Mouse (Mus musculus): ENCODE data around the gene Epb41. TPM values are rescaled to one million over a fixed set of nuclear protein-coding genes. Genes with fewer than 3 reads are reported as not detected.

Gene Epb41
- total RNA-seq, 4 experiments from 2014 or later: 114 to 129 (median 121) TPM

- DNase-seq (ENCODE audit: low spot score in 2 of 2): no peak
These were observed 63.5 kb downstream of the Epb41 start for GRCm38 (mm10) chr4:132011619-132012018.

- no peak for DNase-seq (ENCODE audit: low spot score in 2 of 2)
These were observed 64.7 kb downstream of the Epb41 start for GRCm38 (mm10) chr4:132010416-132010815.

GRCm38 (mm10) chr4:132008191-132008590 lies 66.9 kb downstream of the Epb41 start:
- no peak for DNase-seq (ENCODE audit: low spot score in 2 of 2)

- no peak for DNase-seq (ENCODE audit: low spot score in 2 of 2)
These were observed 68.0 kb downstream of the Epb41 start for GRCm38 (mm10) chr4:132007123-132007522.

GRCm38 (mm10) chr4:131998641-131999040 lies 76.5 kb downstream of the Epb41 start:
- DNase-seq (ENCODE audit: low spot score in 2 of 2): no peak

GRCm38 (mm10) chr4:131997476-131997875 lies 77.6 kb downstream of the Epb41 start:
- no peak for DNase-seq (ENCODE audit: low spot score in 2 of 2)

GRCm38 (mm10) chr4:131996985-131997384 lies 78.1 kb downstream of the Epb41 start:
- DNase-seq (ENCODE audit: low spot score in 2 of 2): no peak

GRCm38 (mm10) chr4:131993792-131994191 lies 81.3 kb downstream of the Epb41 start:
- no peak for DNase-seq (ENCODE audit: low spot score in 2 of 2)

- DNase-seq (ENCODE audit: low spot score in 2 of 2): no peak
These were observed 92.1 kb downstream of the Epb41 start for GRCm38 (mm10) chr4:131982881-131983538.

GRCm38 (mm10) chr4:131981755-131982154 lies 93.4 kb downstream of the Epb41 start:
- no peak for DNase-seq (ENCODE audit: low spot score in 2 of 2)

GRCm38 (mm10) chr4:131977201-131977600 lies 97.9 kb downstream of the Epb41 start:
- DNase-seq (ENCODE audit: low spot score in 2 of 2): peak; percentile 41 to 59

GRCm38 (mm10) chr4:131970244-131970853 lies 104.8 kb downstream of the Epb41 start:
- DNase-seq (ENCODE audit: low spot score in 2 of 2): no peak

- DNase-seq (ENCODE audit: low spot score in 2 of 2): no peak
These were observed 106.2 kb downstream of the Epb41 start for GRCm38 (mm10) chr4:131968873-131969272.

GRCm38 (mm10) chr4:131957161-131957560 lies 118.0 kb downstream of the Epb41 start:
- DNase-seq (ENCODE audit: low spot score in 2 of 2): no peak

GRCm38 (mm10) chr4:131950657-131951056 lies 124.5 kb downstream of the Epb41 start:
- no peak for DNase-seq (ENCODE audit: low spot score in 2 of 2)

- DNase-seq (ENCODE audit: low spot score in 2 of 2): no peak
These were observed 125.2 kb downstream of the Epb41 start for GRCm38 (mm10) chr4:131949903-131950302.

- no peak for DNase-seq (ENCODE audit: low spot score in 2 of 2)
These were observed 127.3 kb downstream of the Epb41 start for GRCm38 (mm10) chr4:131947848-131948247.

- no peak for DNase-seq (ENCODE audit: low spot score in 2 of 2)
These were observed 134.3 kb downstream of the Epb41 start for GRCm38 (mm10) chr4:131940846-131941245.

GRCm38 (mm10) chr4:131939459-131939858 lies 135.7 kb downstream of the Epb41 start:
- no peak for DNase-seq (ENCODE audit: low spot score in 2 of 2)

- no peak for DNase-seq (ENCODE audit: low spot score in 2 of 2)
These were observed 146.0 kb downstream of the Epb41 start for GRCm38 (mm10) chr4:131929146-131929545.

- DNase-seq (ENCODE audit: low spot score in 2 of 2): no peak
These were observed 150.9 kb downstream of the Epb41 start for GRCm38 (mm10) chr4:131924096-131924810.

- DNase-seq (ENCODE audit: low spot score in 2 of 2): no peak
These were observed 152.7 kb downstream of the Epb41 start for GRCm38 (mm10) chr4:131922404-131922803.
